Mouse (Mus musculus): ENCODE data around the gene Saxo1. TPM values are rescaled to one million over a fixed set of nuclear protein-coding genes. Genes with fewer than 3 reads are reported as not detected.

The Saxo1 gene
- total and polyA plus RNA-seq, 3 experiments: not detected

DNA sequence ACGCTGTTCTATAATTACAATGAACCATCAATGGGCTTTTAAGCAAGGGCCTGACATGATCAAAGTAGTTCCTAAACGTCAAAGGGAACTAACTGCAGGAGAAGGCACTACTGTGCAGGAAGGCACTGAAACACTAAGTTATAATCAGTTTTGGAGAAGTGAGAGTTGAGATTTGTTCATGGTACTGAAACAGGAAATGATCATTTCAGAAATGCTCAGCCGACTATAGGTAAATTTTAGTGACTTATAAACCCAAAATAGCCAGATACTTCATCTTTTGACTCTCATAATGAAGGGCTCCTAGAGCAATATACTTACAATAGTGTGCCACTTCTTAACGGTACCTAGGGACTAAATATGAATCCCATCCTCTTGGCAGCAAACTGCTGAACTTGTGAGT is 21.9 kb upstream of the Saxo1 start (continued):
- TF ChIP-seq MYB (IDR thresholded peaks at IDR 0.05; ENCODE audit: low read depth, low read length): no peak
- no peak for TF ChIP-seq MAZ (IDR thresholded peaks at IDR 0.05; ENCODE audit: low read depth, low read length)

DNA sequence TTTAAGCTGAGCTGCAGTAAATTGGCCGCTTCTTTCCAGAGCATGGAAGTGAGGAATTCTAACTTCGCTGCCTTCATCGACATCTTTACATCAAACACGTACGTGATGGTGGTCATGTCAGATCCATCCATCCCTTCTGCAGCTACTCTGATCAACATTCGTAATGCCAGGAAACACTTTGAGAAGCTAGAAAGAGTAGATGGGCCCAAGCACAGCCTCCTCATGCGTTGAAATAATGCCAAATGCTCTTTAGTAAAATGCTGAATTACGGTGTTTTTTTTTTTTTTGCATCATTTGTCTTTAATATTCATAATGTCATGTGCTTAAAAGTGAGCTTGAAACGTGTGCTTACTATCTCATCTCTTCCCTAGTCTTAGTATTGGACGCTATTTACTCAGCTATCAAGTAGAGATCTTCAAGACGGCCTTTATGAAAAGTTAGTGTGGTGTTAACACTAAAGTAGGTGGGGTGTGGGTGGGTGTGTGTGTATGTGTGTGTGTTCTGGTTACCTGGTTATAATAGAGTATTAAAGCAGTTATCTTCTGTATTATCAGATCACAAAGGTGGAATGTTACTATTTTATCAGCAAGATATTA is 18.6 kb upstream of the Saxo1 start:
- no peaks in the 10 kb centered on the region for H3K27me3 ChIP-seq (ENCODE audit: control insufficient read depth in 1 of 2, insufficient read depth in 2 of 2, low read length in 2 of 2)
- peak overlapping the region; percentile 75 for H3K9ac ChIP-seq (ENCODE audit: control insufficient read depth, low read depth, low read length, poor library complexity, severe bottlenecking)
- peak overlapping the region; percentile 61 to 70 for H3K4me3 ChIP-seq (ENCODE audit: control insufficient read depth in 1 of 2, insufficient read depth in 1 of 2, low read depth in 2 of 2, low read length in 2 of 2)
- peak overlapping the region; percentile 74; the same call in 1 of the 2 replicates for H3K27ac ChIP-seq (ENCODE audit: control insufficient read depth, low read depth, low read length)
- peaks cover 0 to 15% of the 10 kb centered on the region in 2 experiments; a peak in 2 of 4 replicates for H3K36me3 ChIP-seq (ENCODE audit: control insufficient read depth in 1 of 2, insufficient read depth in 2 of 2, low read length in 2 of 2)
- TF ChIP-seq ETS1 (IDR thresholded peaks at IDR 0.05; ENCODE audit: low read depth, low read length) (no peak), HCFC1 (IDR thresholded peaks at IDR 0.05; ENCODE audit: low read depth, low read length) (0 out of 2 replicates have a peak, but pooled peaks have one; percentile 24), JUND (IDR thresholded peaks at IDR 0.05; ENCODE audit: low read depth, low read length) (no peak), MAX (IDR thresholded peaks at IDR 0.05; ENCODE audit: low read length) (peak; percentile 44; the same call in 1 of the 2 replicates), NRF1 (IDR thresholded peaks at IDR 0.05; ENCODE audit: insufficient read depth, low read depth, low read length, poor library complexity, severe bottlenecking) (no peak), MYC (IDR thresholded peaks at IDR 0.05; ENCODE audit: low read depth, low read length) (no peak), GATA1 (IDR thresholded peaks at IDR 0.05; ENCODE audit: low read depth, low read length) (peak; percentile 26; the same call in 1 of the 2 replicates), CHD1 (IDR thresholded peaks at IDR 0.05; ENCODE audit: low read depth, low read length) (peak; percentile 96), POLR2AphosphoS2 (IDR thresholded peaks at IDR 0.05; ENCODE audit: low read length) (peak; percentile 53), MXI1 (IDR thresholded peaks at IDR 0.05; ENCODE audit: low read depth, low read length) (no peak; the same call in 1 of the 2 replicates), ZMIZ1 (IDR thresholded peaks at IDR 0.05; ENCODE audit: low read depth, low read length) (0 out of 2 replicates have a peak, but pooled peaks have one; percentile 30), GABPA (IDR thresholded peaks at IDR 0.05; ENCODE audit: low read depth, low read length) (no peak), ZC3H11A (IDR thresholded peaks at IDR 0.05; ENCODE audit: low read depth, low read length) (no peak), KAT2A (conservative IDR thresholded peaks at IDR 0.05; ENCODE audit: low read depth, low read length) (peak; percentile 18; the same call in 1 of the 2 replicates), CTCF (IDR thresholded peaks at IDR 0.05 in 2 of 3, conservative IDR thresholded peaks at IDR 0.05 in 1 of 3; ENCODE audit: control insufficient read depth in 1 of 3, insufficient read depth in 1 of 3, low read depth in 2 of 3, low read length in 3 of 3, poor library complexity in 1 of 3, severe bottlenecking in 1 of 3) (no peak), TAL1 (IDR thresholded peaks at IDR 0.05; ENCODE audit: low read length) (no peak), SIN3A (IDR thresholded peaks at IDR 0.05; ENCODE audit: low read length) (no peak; the same call in 1 of the 2 replicates), ELF1 (IDR thresholded peaks at IDR 0.05; ENCODE audit: low read depth, low read length) (no peak), USF2 (IDR thresholded peaks at IDR 0.05; ENCODE audit: borderline replicate concordance in 1 of 2, insufficient read depth in 1 of 2, low read depth in 1 of 2, low read length in 2 of 2) (no peak), MAFK (IDR thresholded peaks at IDR 0.05; ENCODE audit: borderline replicate concordance, low read depth, low read length) (0 out of 2 replicates have a peak, but pooled peaks have one; percentile 7)
- peaks cover 0 to 7% of the 10 kb centered on the region in 2 experiments; a peak in 3 of 4 replicates for H3K4me1 ChIP-seq (ENCODE audit: control insufficient read depth in 1 of 2, insufficient read depth in 2 of 2, low read length in 2 of 2)
- peaks cover 25% of the 10 kb centered on the region for H3K79me2 ChIP-seq (ENCODE audit: control insufficient read depth, insufficient read depth, low read length, poor library complexity)
- peak; percentile 64 for DNase-seq (ENCODE audit: low read depth, low spot score)
- no peaks in the 10 kb centered on the region for H3K9me3 ChIP-seq (replicated peaks; ENCODE audit: insufficient read depth, low read length)

All from MEL (cell line).